Mouse (Mus musculus): ENCODE results near the gene Serpind1. TPM values are rescaled to one million over a fixed set of nuclear protein-coding genes. Genes with fewer than 3 reads are reported as not detected.

The Serpind1 gene
- polyA plus RNA-seq, 1 experiment from 2014 or later: 20.4 TPM

DNA sequence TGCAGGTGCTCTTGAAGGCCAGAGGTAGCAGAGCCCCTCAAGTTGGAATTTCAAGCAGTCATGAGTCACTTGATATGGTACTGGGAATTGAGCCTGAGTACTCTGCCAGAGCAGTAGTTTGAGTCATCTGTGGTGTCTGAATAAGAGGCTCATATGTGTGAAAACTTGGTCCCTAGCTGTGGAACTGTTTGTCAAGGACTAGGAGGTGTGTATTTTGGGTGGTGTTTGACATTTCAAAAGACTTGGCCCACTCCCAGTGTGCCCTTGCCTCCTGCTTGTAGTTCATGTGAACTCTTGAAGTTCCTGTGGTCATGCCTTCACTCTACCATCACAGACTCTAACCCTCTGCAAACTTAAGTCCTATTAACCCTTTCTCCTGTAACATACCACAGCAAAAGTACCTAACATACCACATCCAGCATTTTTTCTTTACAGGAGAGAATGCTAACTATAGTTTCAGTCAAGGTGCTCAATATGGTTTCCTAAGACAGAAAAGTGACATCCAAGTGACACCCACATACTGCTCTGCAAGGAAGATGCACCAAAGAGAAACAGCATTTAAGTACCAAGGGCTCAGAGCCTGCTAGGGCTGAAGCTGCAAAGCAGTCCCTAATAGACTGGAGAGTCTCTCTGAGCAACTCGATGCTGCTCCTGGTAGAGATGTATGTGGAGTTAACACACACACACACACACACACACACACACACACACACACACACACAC, 1.2 kb upstream of the Serpind1 start:
- WGBS: 87% methylated on average over 1 of the region's 1 CpGs
- H3K36me3 ChIP-seq: peaks cover 11% of the 10 kb centered on the region
- no peaks in the 10 kb centered on the region for H3K27me3 ChIP-seq (ENCODE audit: insufficient read depth, poor library complexity, severe bottlenecking)
- H3K9me3 ChIP-seq: no peaks in the 10 kb centered on the region
- H3K4me3 ChIP-seq: no peak overlapping the region
- DNase-seq (ENCODE audit: low spot score): no peak
- H3K4me1 ChIP-seq: no peaks in the 10 kb centered on the region; the same call in 1 of the 2 replicates
- H3K27ac ChIP-seq: no peak overlapping the region

DNA sequence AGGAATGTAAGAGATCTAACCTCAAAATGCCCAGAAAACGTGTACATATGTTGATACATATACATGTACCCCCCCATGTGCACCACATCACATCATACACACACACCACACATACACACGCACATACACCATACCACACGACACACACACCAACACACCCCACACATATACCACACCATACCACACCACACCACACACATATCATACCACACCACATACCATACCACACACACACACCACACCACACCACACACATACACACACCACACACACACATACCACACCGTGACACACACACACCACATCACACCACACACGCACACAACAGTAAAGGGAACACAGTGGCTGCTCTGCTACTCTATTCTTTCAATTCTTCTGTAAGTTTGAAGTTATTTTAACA, 684 bp downstream of the Serpind1 start:
- DNase-seq (ENCODE audit: low spot score): no peak
- WGBS: 88% methylated on average over 5 of the region's 5 CpGs
- H3K27ac ChIP-seq: no peak overlapping the region
- H3K9me3 ChIP-seq: no peaks in the 10 kb centered on the region
- no peaks in the 10 kb centered on the region for H3K27me3 ChIP-seq (ENCODE audit: insufficient read depth, poor library complexity, severe bottlenecking)
- no peaks in the 10 kb centered on the region; the same call in 1 of the 2 replicates for H3K4me1 ChIP-seq
- H3K36me3 ChIP-seq: peaks cover 9% of the 10 kb centered on the region; the same call in 1 of the 2 replicates
- H3K4me3 ChIP-seq: no peak overlapping the region

DNA sequence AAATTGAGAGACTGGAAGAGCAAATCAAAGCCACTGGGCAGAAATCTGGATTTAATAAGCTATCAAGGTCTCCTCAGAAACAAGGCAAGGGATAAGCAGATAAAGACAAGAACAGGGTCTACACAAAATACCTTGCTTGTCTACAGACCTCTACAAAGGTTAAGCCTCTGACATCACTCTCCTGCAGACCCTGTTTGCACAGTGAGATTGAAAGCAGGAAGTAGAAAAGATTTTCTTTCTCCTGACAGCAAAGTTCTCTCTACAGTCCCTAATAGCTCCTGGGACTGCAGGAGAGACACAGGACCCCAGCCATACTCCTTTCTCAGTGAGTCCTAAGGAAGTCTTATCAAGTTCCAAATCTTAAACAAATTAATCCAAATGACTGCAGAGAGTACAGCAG, 3.4 kb downstream of the Serpind1 start:
- H3K9me3 ChIP-seq: no peaks in the 10 kb centered on the region
- H3K27ac ChIP-seq: no peak overlapping the region
- H3K36me3 ChIP-seq: peaks cover 9% of the 10 kb centered on the region; the same call in 1 of the 2 replicates
- H3K27me3 ChIP-seq (ENCODE audit: insufficient read depth, poor library complexity, severe bottlenecking): no peaks in the 10 kb centered on the region
- no peak for DNase-seq (ENCODE audit: low spot score)
- H3K4me1 ChIP-seq: no peaks in the 10 kb centered on the region; the same call in 1 of the 2 replicates
- no peak overlapping the region for H3K4me3 ChIP-seq

DNA sequence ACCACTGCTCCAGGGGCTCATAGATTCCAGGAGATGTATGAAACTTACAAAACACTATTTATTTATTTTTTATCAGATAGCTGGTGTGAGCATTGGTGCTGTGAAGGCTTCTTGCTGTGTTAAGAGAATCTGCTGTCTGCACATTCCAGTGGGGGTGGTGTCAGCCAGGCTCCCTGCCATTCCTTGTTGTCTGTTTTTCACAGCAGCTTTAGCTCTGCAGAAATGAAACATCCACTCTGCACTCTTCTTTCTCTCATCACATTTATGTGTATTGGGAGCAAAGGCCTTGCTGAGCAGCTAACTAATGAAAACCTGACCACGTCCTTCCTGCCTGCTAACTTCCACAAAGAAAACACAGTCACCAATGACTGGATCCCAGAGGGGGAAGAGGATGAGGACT, 4.9 kb downstream of the Serpind1 start:
- no peak for DNase-seq (ENCODE audit: low spot score)
- Histone ChIP-seq H3K27ac (no peak overlapping the region), H3K9me3 (no peaks in the 10 kb centered on the region), H3K4me3 (no peak overlapping the region), H3K27me3 (ENCODE audit: insufficient read depth, poor library complexity, severe bottlenecking) (no peaks in the 10 kb centered on the region), H3K36me3 (peaks cover 9% of the 10 kb centered on the region; the same call in 1 of the 2 replicates), H3K4me1 (no peaks in the 10 kb centered on the region)
- WGBS: 64% methylated on average over 1 of the region's 1 CpGs

DNA sequence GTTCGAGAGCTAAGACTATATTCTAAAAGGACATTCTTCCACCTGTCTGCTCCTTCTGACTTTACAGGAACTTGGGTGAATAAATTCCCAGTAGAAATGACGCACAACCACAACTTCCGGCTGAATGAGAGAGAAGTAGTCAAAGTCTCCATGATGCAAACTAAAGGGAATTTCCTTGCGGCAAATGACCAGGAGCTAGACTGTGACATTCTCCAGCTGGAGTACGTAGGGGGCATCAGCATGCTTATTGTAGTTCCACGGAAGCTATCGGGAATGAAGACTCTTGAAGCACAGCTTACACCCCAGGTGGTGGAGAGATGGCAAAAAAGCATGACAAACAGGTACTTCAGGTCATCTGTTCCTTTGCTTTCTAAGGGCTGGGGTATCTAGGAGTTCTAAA, 8.5 kb downstream of the Serpind1 start:
- H3K27ac ChIP-seq: no peak overlapping the region
- H3K27me3 ChIP-seq (ENCODE audit: insufficient read depth, poor library complexity, severe bottlenecking): no peaks in the 10 kb centered on the region
- 85% methylated on average over 7 of the region's 7 CpGs for WGBS
- no peaks in the 10 kb centered on the region for H3K9me3 ChIP-seq
- no peak for DNase-seq (ENCODE audit: low spot score)
- peaks cover 19% of the 10 kb centered on the region for H3K36me3 ChIP-seq
- no peak overlapping the region for H3K4me3 ChIP-seq
- 0 out of 2 replicates have a peak, but pooled peaks cover 3% of the 10 kb centered on the region for H3K4me1 ChIP-seq

DNA sequence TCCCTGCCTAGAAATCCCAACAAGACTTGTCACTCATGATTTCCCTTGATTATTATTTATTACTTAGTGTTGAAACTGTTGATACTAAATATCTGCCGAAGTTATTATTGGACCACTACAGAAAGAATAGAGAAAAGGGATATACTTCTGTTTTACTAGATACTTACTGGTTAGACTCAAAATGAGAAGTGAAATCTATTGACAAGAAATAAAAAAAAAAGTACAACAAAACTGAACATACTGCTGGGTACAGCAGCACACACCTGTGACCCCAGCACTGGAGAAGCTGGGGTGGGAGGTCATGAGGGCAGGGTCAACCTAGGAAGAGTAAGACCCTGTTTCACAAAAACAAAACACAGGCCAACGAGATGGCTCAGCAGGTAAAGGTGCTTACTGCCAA, 9.5 kb downstream of the Serpind1 start:
- 81% methylated on average over 2 of the region's 2 CpGs for WGBS
- Histone ChIP-seq H3K27ac (no peak overlapping the region), H3K4me3 (no peak overlapping the region), H3K4me1 (0 out of 2 replicates have a peak, but pooled peaks cover 3% of the 10 kb centered on the region), H3K36me3 (peaks cover 19% of the 10 kb centered on the region), H3K27me3 (ENCODE audit: insufficient read depth, poor library complexity, severe bottlenecking) (no peaks in the 10 kb centered on the region), H3K9me3 (no peaks in the 10 kb centered on the region)
- DNase-seq (ENCODE audit: low spot score): no peak

DNA sequence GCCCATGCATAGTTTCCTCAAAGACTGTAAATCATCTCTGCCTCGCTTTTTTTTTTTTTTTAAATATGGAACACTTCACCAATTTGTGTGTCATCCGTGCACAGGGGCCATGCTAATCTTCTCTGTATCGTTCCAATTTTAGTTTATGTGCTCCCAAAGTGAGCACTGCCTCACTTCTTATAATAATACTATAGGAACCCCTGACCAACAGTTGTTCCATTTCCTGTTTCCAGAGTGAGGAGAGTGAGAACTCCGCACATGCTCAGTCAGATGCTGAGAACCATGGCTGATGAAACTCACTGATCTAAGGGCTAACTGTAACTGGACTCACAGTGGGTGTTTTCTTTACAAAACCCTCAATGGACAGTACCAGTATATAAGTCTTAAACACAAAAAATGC, 10.7 kb downstream of the Serpind1 start:
- H3K4me1 ChIP-seq: 0 out of 2 replicates have a peak, but pooled peaks cover 3% of the 10 kb centered on the region
- 84% methylated on average over 4 of the region's 4 CpGs for WGBS
- DNase-seq (ENCODE audit: low spot score): no peak
- peaks cover 15% of the 10 kb centered on the region for H3K36me3 ChIP-seq
- H3K9me3 ChIP-seq: no peaks in the 10 kb centered on the region
- no peaks in the 10 kb centered on the region for H3K27me3 ChIP-seq (ENCODE audit: insufficient read depth, poor library complexity, severe bottlenecking)
- H3K27ac ChIP-seq: no peak overlapping the region
- H3K4me3 ChIP-seq: no peak overlapping the region

DNA sequence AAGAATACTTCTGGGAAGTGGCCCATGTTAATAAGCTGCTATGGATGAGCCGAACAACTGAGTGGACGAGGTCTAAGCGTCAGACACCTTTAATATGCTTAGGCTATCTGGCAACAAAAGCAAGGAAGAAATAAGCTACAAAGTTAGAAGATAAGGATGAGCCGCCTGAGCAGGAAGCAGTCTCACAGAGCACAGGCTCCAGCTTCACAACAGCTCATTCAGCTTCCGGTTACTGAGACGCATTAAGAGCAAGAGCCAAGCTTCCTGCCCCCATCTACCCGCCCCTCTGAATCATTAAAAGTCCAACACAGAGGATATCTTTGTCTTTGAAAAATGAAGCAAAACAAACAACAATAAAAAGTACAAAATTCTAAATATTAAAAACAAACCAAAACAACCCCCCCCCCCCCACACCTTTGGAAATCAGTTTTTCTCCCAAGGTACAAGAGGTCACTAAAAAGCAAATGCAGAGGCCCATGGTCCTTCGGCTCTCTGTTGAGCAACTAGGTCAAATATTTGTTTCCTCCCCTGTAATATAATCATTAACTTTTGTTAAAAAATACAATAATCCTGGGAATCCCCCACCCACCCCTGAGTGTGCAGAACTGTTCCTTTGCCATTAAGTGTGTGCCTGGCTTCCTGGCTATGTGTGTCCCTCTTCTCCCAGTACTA, 14.1 kb downstream of the Serpind1 start:
- no peak for DNase-seq (ENCODE audit: low spot score)
- H3K27ac ChIP-seq: no peak overlapping the region

DNA sequence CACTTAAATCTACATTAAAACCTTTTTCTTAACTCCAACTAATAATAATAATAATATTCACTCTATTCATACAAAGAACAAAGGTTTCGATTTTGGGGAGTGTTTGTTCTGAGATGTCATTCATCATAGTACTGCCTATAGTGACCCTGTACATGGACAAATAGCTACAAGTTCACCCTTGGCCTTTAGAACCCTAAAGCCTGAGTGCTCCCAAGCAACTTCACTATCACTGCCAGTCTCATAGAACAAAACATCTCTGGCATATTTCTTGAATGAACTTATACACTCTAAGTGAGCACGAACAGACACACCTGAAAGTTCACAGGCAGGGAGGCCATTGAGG, 14.6 kb downstream of the Serpind1 start:
- no peak for DNase-seq (ENCODE audit: low spot score)
- H3K27ac ChIP-seq: no peak overlapping the region
- H3K36me3 ChIP-seq: peaks cover 39% of the 10 kb centered on the region
- H3K4me1 ChIP-seq: 0 out of 2 replicates have a peak, but pooled peaks cover 3% of the 10 kb centered on the region
- H3K9me3 ChIP-seq: no peaks in the 10 kb centered on the region
- 87% methylated on average over 2 of the region's 2 CpGs for WGBS
- H3K4me3 ChIP-seq: no peak overlapping the region
- H3K27me3 ChIP-seq (ENCODE audit: insufficient read depth, poor library complexity, severe bottlenecking): no peaks in the 10 kb centered on the region

More for the DNA sequence above, 14.1 kb downstream of the Serpind1 start:
- H3K36me3 ChIP-seq: peaks cover 34% of the 10 kb centered on the region
- H3K4me3 ChIP-seq: no peak overlapping the region
- WGBS: 67% methylated on average over 8 of the region's 8 CpGs
- no peaks in the 10 kb centered on the region for H3K27me3 ChIP-seq (ENCODE audit: insufficient read depth, poor library complexity, severe bottlenecking)
- H3K9me3 ChIP-seq: no peaks in the 10 kb centered on the region
- H3K4me1 ChIP-seq: 0 out of 2 replicates have a peak, but pooled peaks cover 3% of the 10 kb centered on the region

DNA sequence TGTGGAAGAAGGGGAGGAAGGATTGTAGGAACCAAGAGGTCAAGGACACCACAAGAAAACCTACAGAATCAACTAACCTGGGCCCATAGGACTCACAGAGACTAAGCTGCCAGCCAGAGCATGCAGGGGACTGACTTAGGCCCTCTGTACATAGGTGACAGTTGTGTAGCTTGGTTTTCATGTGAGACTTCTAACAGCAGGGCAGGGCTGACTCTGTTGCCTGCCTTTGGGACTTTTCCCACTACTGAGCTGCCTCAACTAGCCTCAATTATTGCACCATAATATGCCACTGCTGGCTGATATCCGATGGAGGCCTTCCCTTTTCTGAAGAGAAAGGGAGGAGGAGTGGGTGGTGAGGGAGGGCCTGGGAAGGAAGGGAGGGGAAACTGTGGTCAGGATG, 15.6 kb downstream of the Serpind1 start:
- no peak overlapping the region for H3K4me3 ChIP-seq
- no peaks in the 10 kb centered on the region for H3K4me1 ChIP-seq
- DNase-seq (ENCODE audit: low spot score): no peak
- H3K27me3 ChIP-seq (ENCODE audit: insufficient read depth, poor library complexity, severe bottlenecking): no peaks in the 10 kb centered on the region
- no peaks in the 10 kb centered on the region for H3K9me3 ChIP-seq
- peaks cover 49% of the 10 kb centered on the region for H3K36me3 ChIP-seq
- WGBS: 90% methylated on average over 1 of the region's 1 CpGs
- no peak overlapping the region for H3K27ac ChIP-seq

DNA sequence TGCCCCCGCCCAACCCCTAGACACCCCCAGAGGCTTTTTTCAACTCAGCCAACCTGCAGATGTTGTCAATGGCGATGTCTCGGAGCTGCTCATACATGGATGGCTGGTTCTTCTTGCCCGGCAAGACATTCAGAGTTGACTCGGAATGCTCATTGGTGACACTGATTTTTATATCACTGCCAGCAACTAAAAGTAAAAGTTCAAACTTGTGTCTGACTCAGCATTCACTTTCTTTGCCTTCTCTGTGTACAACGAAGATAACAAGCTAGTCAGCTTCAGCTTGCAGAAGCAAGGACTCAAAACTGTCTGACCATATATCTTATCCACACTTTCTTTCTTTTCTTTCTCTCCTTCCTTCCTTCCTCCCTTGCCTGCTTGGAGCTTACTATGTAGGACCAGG, 24.9 kb downstream of the Serpind1 start:
- no peaks in the 10 kb centered on the region for H3K4me1 ChIP-seq
- no peaks in the 10 kb centered on the region for H3K9me3 ChIP-seq
- peaks cover 65% of the 10 kb centered on the region for H3K36me3 ChIP-seq
- no peak overlapping the region for H3K27ac ChIP-seq
- no peak overlapping the region for H3K4me3 ChIP-seq
- H3K27me3 ChIP-seq (ENCODE audit: insufficient read depth, poor library complexity, severe bottlenecking): no peaks in the 10 kb centered on the region
- WGBS: 84% methylated on average over 6 of the region's 6 CpGs
- DNase-seq (ENCODE audit: low spot score): no peak

DNA sequence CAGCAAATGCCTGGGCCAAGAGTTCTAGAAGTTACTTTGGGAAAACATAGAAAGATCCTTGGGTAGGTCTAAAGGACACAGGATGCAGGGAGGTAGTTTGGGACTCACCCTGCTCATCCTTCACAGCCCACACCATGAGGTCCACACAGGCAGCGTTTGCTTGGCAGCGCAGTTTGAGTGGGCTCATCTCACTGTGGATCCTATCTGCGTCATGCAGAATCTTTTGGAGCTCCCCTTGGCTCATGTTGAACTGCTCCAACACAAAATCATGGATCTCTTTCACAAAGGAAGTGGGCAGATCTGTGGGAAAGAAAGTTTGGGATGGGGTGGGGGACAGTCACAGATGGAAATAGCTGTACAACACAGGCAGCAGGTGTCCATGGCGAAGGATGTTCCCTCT, 27.6 kb downstream of the Serpind1 start:
- Histone ChIP-seq H3K9me3 (no peaks in the 10 kb centered on the region), H3K27ac (no peak overlapping the region), H3K4me1 (no peaks in the 10 kb centered on the region), H3K36me3 (peaks cover 53% of the 10 kb centered on the region), H3K4me3 (no peak overlapping the region), H3K27me3 (ENCODE audit: insufficient read depth, poor library complexity, severe bottlenecking) (no peaks in the 10 kb centered on the region)
- DNase-seq (ENCODE audit: low spot score): no peak
- 89% methylated on average over 4 of the region's 4 CpGs for WGBS

DNA sequence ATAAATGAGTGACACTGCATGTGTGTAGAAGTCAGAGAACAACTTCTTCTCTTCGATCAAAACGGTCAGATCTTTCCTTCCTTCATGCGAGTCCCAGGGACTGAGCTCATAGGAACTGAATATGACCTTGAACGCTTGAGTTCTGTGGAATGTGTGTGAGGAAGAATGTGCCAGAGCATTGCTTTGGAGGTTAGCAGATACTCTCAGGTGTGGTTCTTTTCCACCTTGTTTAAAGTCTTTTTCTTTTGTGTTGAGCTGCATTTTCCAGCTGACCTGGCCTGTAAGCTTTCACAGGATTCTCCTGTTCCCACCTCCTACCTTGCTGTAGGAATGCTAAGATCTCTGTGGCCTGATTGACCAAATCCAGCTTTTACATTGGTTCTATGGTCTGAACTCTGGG, 51.1 kb downstream of the Serpind1 start:
- H3K36me3 ChIP-seq: peaks cover 19% of the 10 kb centered on the region; the same call in 1 of the 2 replicates
- WGBS: 76% methylated on average over 4 of the region's 4 CpGs
- H3K4me3 ChIP-seq: no peak overlapping the region

More for the DNA sequence above, 51.1 kb downstream of the Serpind1 start:
- DNase-seq (ENCODE audit: low spot score): no peak
- no peak overlapping the region for H3K27ac ChIP-seq
- no peaks in the 10 kb centered on the region for H3K27me3 ChIP-seq (ENCODE audit: insufficient read depth, poor library complexity, severe bottlenecking)
- no peaks in the 10 kb centered on the region for H3K9me3 ChIP-seq
- H3K4me1 ChIP-seq: no peaks in the 10 kb centered on the region
